Mouse (Mus musculus): ENCODE results near the gene Kif13a. TPM values are rescaled to one million over a fixed set of nuclear protein-coding genes. Genes with fewer than 3 reads are reported as not detected.

Kif13a gene
- polyA plus RNA-seq, 1 experiment: 33.5 TPM

GRCm38 (mm10) chr13:46945256-46945655 lies 15.6 kb upstream of the Kif13a start:
- H3K4me3 ChIP-seq (ENCODE audit: low read depth, low read length): no peak overlapping the region
- no peaks in the 10 kb centered on the region for H3K36me3 ChIP-seq (ENCODE audit: control insufficient read depth, insufficient read depth, low read length)
- H3K27me3 ChIP-seq (ENCODE audit: control insufficient read depth, insufficient read depth, low read length): no peaks in the 10 kb centered on the region
- TF ChIP-seq CTCF (IDR thresholded peaks at IDR 0.05; ENCODE audit: extremely low read depth, insufficient read length, insufficient replicate concordance, low read depth, low read length) (no peak), POLR2A (IDR thresholded peaks at IDR 0.05; ENCODE audit: low read depth, low read length) (no peak)
- WGBS: 81% methylated on average over 3 of the region's 3 CpGs
- no peak overlapping the region for H3K27ac ChIP-seq (ENCODE audit: insufficient read depth, low read depth, low read length)
- peaks cover 9% of the 10 kb centered on the region for H3K4me1 ChIP-seq (ENCODE audit: control insufficient read depth, insufficient read depth, insufficient read length, low read length)

GRCm38 (mm10) chr13:46943294-46943693 lies 13.6 kb upstream of the Kif13a start:
- Histone ChIP-seq H3K27ac (ENCODE audit: insufficient read depth, low read depth, low read length) (no peak overlapping the region), H3K36me3 (ENCODE audit: control insufficient read depth, insufficient read depth, low read length) (no peaks in the 10 kb centered on the region), H3K4me1 (ENCODE audit: control insufficient read depth, insufficient read depth, insufficient read length, low read length) (no peaks in the 10 kb centered on the region; the same call in 1 of the 2 replicates), H3K4me3 (ENCODE audit: low read depth, low read length) (no peak overlapping the region), H3K27me3 (ENCODE audit: control insufficient read depth, insufficient read depth, low read length) (no peaks in the 10 kb centered on the region)
- TF ChIP-seq CTCF (IDR thresholded peaks at IDR 0.05; ENCODE audit: extremely low read depth, insufficient read length, insufficient replicate concordance, low read depth, low read length): no peak
- TF ChIP-seq POLR2A (IDR thresholded peaks at IDR 0.05; ENCODE audit: low read depth, low read length): no peak

- Histone ChIP-seq H3K27ac (ENCODE audit: insufficient read depth, low read depth, low read length) (no peak overlapping the region), H3K27me3 (ENCODE audit: control insufficient read depth, insufficient read depth, low read length) (no peaks in the 10 kb centered on the region), H3K4me3 (ENCODE audit: low read depth, low read length) (no peak overlapping the region), H3K4me1 (ENCODE audit: control insufficient read depth, insufficient read depth, insufficient read length, low read length) (0 out of 2 replicates have a peak, but pooled peaks cover 3% of the 10 kb centered on the region), H3K36me3 (ENCODE audit: control insufficient read depth, insufficient read depth, low read length) (no peaks in the 10 kb centered on the region)
- whole genome bisulfite sequencing: 87% methylated on average over 10 of the region's 10 CpGs
- TF ChIP-seq CTCF (IDR thresholded peaks at IDR 0.05; ENCODE audit: extremely low read depth, insufficient read length, insufficient replicate concordance, low read depth, low read length) (no peak), POLR2A (IDR thresholded peaks at IDR 0.05; ENCODE audit: low read depth, low read length) (no peak)
Measured at GRCm38 (mm10) chr13:46934116-46934515, 4.4 kb upstream of the Kif13a start.

GRCm38 (mm10) chr13:46932846-46933245 lies 3.2 kb upstream of the Kif13a start:
- no peak overlapping the region for H3K4me3 ChIP-seq (ENCODE audit: low read depth, low read length)
- 84% methylated on average over 6 of the region's 6 CpGs for WGBS
- no peaks in the 10 kb centered on the region for H3K27me3 ChIP-seq (ENCODE audit: control insufficient read depth, insufficient read depth, low read length)

GRCm38 (mm10) chr13:46932049-46932448 lies 2.4 kb upstream of the Kif13a start:
- H3K4me3 ChIP-seq (ENCODE audit: low read depth, low read length): no peak overlapping the region
- no peaks in the 10 kb centered on the region for H3K27me3 ChIP-seq (ENCODE audit: control insufficient read depth, insufficient read depth, low read length)
- WGBS: 79% methylated on average over 1 of the region's 1 CpGs
- no peaks in the 10 kb centered on the region for H3K36me3 ChIP-seq (ENCODE audit: control insufficient read depth, insufficient read depth, low read length)
- H3K27ac ChIP-seq (ENCODE audit: insufficient read depth, low read depth, low read length): no peak overlapping the region
- H3K4me1 ChIP-seq (ENCODE audit: control insufficient read depth, insufficient read depth, insufficient read length, low read length): peaks cover 7% of the 10 kb centered on the region; the same call in 1 of the 2 replicates
- TF ChIP-seq CTCF (IDR thresholded peaks at IDR 0.05; ENCODE audit: extremely low read depth, insufficient read length, insufficient replicate concordance, low read depth, low read length): no peak
- no peak for TF ChIP-seq POLR2A (IDR thresholded peaks at IDR 0.05; ENCODE audit: low read depth, low read length)

More at GRCm38 (mm10) chr13:46932846-46933245, 3.2 kb upstream of the Kif13a start:
- Histone ChIP-seq H3K4me1 (ENCODE audit: control insufficient read depth, insufficient read depth, insufficient read length, low read length) (0 out of 2 replicates have a peak, but pooled peaks cover 4% of the 10 kb centered on the region), H3K36me3 (ENCODE audit: control insufficient read depth, insufficient read depth, low read length) (no peaks in the 10 kb centered on the region), H3K27ac (ENCODE audit: insufficient read depth, low read depth, low read length) (no peak overlapping the region)
- TF ChIP-seq CTCF (IDR thresholded peaks at IDR 0.05; ENCODE audit: extremely low read depth, insufficient read length, insufficient replicate concordance, low read depth, low read length) (no peak), POLR2A (IDR thresholded peaks at IDR 0.05; ENCODE audit: low read depth, low read length) (no peak)

- no peak for TF ChIP-seq POLR2A (IDR thresholded peaks at IDR 0.05; ENCODE audit: low read depth, low read length)
- TF ChIP-seq CTCF (IDR thresholded peaks at IDR 0.05; ENCODE audit: extremely low read depth, insufficient read length, insufficient replicate concordance, low read depth, low read length): no peak
Measured at GRCm38 (mm10) chr13:46930659-46931046, 986 bp upstream of the Kif13a start.

GRCm38 (mm10) chr13:46928961-46929691 lies 541 bp downstream of the Kif13a start:
- H3K4me1 ChIP-seq (ENCODE audit: control insufficient read depth, insufficient read depth, insufficient read length, low read length): peaks cover 11% of the 10 kb centered on the region; the same call in 1 of the 2 replicates
- WGBS: 3% methylated on average over 59 of the region's 60 CpGs
- H3K27ac ChIP-seq (ENCODE audit: insufficient read depth, low read depth, low read length): peak overlapping the region; percentile 63
- peak overlapping the region; percentile 88 for H3K4me3 ChIP-seq (ENCODE audit: low read depth, low read length)
- no peaks in the 10 kb centered on the region for H3K27me3 ChIP-seq (ENCODE audit: control insufficient read depth, insufficient read depth, low read length)
- TF ChIP-seq CTCF (IDR thresholded peaks at IDR 0.05; ENCODE audit: extremely low read depth, insufficient read length, insufficient replicate concordance, low read depth, low read length) (no peak), POLR2A (IDR thresholded peaks at IDR 0.05; ENCODE audit: low read depth, low read length) (no peak)
- H3K36me3 ChIP-seq (ENCODE audit: control insufficient read depth, insufficient read depth, low read length): no peaks in the 10 kb centered on the region

More at GRCm38 (mm10) chr13:46930659-46931046, 986 bp upstream of the Kif13a start:
- Histone ChIP-seq H3K27ac (ENCODE audit: insufficient read depth, low read depth, low read length) (peak overlapping the region; percentile 13; the same call in 1 of the 2 replicates), H3K36me3 (ENCODE audit: control insufficient read depth, insufficient read depth, low read length) (no peaks in the 10 kb centered on the region), H3K4me1 (ENCODE audit: control insufficient read depth, insufficient read depth, insufficient read length, low read length) (peaks cover 11% of the 10 kb centered on the region; the same call in 1 of the 2 replicates), H3K27me3 (ENCODE audit: control insufficient read depth, insufficient read depth, low read length) (no peaks in the 10 kb centered on the region), H3K4me3 (ENCODE audit: low read depth, low read length) (peak overlapping the region; percentile 70)
- 0% methylated on average over 15 of the region's 15 CpGs for WGBS
